Mouse (Mus musculus) liver (tissue): ENCODE data around the gene Vmn2r85.
"Not testable (repeated sequence)": the region's sequence is repeated elsewhere in the genome, so short reads cannot be mapped to it uniquely, and the experiment has no call there.

Experiments
- DNase-seq: peaks from one replicate; pipeline ENCODE4 v3.0.0-alpha.2; 2020; ENCODE audit warnings: mixed read lengths

Vmn2r85 gene

DNA sequence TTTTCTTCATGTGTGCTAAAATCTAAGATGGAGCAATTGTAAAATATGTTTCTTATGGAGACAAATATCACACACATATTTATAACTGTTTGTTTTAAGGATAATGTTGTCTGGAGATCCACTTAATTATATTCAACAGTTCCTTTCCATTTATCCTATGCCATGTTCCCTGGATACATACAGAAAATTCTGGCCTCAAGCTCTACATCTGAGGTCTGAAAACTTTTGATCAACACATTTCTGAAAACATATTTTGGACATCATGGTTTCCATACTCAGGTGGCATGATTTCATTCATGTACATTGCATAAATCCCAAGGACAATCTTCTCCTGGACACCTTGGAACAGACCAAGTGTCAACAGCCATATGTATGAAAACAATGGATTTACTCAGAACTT, at the start of gene Vmn2r85:
Gene Vmn2r85 (minus strand): TSS at position 101 of the 400 bp plus-strand sequence.
- not testable (repeated sequence) for DNase-seq

DNA sequence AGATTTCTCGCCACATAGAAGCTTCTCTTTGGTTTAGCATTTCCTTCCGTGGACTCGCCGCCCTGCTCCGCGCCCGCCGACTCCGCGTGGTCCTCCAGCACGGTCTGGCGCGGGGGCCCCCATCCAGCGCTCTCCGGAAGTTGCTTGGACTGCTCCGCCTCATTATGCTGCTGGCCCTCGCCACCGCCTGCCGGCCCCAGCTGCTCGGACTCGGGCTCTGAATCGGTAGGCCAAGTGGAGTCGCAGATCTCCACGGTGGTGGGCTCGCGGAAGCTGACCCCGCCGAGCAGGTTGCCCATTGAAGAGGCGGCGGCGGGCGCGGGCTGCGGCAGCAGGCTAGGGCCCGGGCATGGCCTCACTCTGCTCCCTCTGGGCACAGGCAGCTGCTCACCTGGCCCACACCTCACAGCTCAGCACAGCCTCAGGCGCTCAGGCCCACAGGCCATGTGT, 40.8 kb upstream of the Vmn2r85 start:
- DNase-seq = peak; percentile 39

DNA sequence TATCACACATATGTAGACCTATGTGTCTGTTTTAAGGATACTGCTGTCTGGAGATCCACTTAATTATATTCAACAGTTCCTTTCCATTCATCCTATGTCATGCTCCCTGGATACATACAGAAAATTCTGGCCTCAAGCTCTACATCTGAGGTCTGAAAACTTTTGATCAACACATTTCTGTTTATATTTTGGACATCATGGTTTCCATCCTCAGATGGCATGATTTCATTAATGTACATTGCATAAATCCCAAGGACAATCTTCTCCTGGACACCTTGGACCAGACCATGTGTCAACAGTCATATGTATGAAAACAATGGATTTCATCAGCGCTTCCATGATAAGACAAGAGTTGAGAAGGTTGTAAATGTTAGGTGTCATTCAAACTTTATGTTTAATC, 26.4 kb upstream of the Vmn2r85 start, which contains the start of gene Vmn2r86:
Gene Vmn2r86 (minus strand): TSS at position 101 of the 400 bp plus-strand sequence.
- not testable (repeated sequence) for DNase-seq

DNA sequence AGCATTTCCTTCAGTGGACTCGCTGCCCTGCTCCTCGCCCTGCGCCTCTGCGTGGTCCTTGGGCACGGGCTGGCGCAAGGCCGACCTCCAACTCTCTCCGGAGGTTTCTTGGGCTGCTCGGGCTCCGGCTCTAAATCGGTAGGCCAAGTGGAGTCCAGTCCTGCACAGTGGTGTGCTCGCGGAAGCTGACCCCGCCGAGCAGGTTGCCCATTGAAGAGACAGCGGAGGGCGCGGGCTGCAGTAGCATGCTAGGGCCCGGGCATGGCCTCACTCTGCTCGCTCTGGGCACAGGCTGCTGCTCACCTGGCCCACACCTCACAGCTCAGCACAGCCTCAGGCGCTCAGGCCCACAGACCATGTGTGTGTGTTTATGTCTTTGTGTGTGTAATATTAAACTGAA, 15.3 kb upstream of the Vmn2r85 start:
- DNase-seq = peak; percentile 2

DNA sequence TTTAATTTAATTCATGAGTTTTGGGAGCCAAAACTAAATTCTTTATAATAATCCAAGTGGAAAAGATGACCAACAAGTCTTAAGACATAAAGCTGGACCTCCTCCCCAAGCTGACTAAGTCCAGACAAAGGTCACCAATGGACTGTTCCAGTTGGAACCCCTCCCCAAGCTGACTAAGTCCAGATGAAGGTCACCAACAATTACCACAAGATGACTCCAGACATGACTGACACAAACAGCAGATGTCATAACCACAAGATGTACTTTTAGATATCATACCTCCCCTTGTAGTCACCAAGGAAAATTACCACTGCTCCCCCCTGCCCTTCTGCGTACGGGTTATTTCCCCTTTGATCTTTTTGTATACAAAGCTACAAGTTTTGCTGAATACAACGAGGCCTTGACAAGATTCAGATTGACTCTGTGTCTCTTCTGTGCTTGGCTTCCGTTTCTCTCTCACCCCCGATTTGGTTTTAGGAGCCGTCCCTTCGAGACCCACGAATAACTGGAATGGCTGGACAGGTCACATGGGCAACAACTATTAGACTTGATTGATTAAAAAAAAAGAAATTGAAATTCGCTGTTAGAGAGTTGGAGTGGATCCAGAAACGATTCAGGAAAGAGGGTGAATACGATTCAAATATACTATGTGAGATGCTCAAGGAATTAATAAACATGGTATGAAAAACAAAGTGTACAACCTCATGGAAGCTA, 4.8 kb upstream of the Vmn2r85 start:
- DNase-seq = not testable (repeated sequence)

DNA sequence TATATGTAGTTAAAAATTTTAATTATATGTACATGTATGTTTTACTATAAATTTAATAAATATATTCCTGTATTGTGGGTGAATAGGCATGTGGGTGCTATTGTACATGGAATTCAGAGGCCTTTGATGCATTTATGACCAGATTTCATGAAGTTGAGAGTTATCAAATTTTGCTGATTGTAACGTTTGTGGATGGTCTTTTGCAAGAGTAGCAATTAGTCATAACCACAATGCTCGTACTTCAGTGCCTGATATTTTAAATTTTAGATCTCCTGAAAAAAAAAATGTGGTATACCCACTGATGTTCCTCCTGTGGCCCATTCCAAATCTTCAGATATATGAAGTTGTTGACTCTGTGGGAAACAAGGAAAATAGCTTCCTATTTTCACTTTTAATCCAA, 7.1 kb downstream of the Vmn2r85 start:
- DNase-seq = not testable (repeated sequence)

DNA sequence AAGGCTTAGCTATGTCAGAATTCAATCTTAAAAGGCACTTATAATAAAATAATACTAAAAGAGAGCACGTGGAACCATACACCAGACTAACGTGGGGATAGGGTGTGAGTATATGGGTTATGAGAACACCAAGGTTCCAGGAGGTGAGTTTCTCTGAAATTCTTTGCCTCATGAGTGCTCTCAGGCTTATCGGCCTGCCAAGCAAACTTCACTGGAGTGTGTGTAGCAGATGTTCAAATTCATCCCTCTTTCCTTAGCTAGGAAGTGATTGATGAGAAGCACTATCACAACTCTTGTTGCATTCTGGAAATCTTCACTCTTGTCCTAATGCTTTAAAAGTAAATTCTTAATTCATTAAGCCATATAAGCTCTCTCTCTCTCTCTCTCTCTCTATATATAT, 9.1 kb downstream of the Vmn2r85 start:
- DNase-seq = no peak

DNA sequence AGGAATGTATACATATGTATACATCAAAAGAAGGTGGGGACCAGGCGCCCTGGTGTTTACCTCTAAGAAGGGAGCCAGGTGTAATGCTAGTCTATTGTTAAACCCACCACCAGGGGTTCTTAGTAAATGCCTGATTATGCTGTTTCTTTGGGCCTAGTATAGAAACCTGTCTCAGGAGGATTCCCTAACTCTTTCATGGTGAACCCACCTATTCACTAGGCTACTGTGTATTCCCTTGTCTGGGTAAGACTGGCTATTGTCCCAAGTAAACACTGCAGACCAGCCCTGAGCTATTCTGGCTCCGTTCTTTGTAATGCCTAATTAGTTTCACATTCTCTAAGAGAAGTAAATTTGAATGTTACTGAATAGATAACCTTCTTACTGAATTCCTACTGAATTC, 9.5 kb downstream of the Vmn2r85 start:
- DNase-seq = not testable (repeated sequence)

DNA sequence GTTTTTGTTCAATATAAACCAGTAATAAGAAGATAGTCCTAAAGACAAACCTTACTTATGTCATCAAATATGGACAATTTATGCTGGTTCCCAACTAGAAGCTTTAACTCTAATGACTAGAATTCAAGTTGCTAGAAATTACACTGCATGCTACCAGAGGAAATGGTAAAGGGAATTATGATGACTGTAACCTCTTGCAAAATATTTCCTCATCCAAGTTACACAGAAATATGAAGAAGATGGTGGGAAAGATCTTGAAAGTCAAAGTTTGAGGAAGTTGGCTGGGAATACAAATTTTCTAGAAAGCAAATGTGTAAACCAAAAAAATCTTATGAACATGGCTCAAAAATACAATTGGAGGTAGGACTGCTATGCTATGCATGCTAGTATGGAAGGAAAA, 13.2 kb downstream of the Vmn2r85 start:
- DNase-seq = not testable (repeated sequence)

DNA sequence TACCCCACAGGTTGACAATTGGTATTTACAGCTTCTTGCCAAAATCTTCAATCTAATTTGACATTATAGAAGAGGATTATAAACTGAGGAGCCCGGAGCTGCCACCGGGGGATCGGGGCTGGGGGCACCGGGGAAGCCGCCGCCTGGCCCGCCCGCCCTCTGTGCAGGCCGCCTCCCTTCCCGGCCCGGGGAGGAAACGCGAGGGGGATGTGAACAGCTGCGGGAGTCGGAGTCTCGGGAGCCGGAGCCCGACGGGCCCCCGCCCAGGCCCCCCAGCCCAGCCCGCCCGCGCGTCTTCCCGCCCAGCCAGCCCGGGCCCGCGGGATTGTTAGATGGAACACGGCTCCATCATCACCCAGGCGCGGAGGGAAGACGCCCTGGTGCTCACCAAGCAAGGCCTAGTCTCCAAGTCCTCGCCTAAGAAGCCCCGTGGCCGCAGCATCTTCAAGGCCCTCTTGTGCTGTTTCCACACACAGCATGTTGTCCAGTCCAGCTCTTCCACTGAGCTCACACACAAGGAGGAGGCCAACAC, 17.3 kb downstream of the Vmn2r85 start:
- not testable (repeated sequence) for DNase-seq

DNA sequence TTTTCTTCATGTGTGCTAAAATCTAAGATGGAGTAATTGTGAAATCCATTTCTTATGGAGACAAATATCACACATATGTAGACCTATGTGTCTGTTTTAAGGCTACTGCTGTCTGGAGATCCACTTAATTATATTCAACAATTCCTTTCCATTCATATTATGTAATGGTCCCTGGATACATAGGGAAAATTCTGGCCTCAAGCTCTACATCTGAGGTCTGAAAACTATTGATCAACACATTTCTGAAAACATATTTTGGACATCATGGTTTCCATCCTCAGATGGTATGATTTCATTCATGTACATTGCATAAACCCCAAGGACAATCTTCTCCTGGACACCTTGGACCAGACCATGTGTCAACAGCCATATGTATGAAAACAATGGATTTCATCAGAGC, 35.3 kb downstream of the Vmn2r85 start, which contains the start of gene Vmn2r84:
Gene Vmn2r84 (minus strand): TSS at position 101 of the 400 bp plus-strand sequence.
- DNase-seq = no peak

DNA sequence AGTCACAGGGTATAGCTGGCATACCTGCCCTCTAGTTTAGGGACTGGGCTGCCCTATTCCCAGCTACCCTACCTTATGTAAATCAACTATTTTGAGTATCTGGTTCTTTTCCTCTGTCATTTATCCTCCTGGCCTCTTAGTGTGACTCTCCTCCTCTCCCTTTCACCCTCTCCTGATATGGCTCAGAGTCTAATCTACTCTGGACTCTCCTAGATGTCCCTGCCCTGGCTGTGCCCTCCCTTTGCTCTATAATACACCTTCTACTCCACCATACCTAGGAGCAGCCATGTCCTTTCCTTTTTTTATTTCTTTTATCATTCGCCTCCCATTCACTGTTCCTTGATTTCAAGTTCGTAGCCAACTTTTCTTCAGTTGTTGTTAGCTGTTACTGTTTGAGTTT, 54.4 kb downstream of the Vmn2r85 start:
- DNase-seq = no peak

DNA sequence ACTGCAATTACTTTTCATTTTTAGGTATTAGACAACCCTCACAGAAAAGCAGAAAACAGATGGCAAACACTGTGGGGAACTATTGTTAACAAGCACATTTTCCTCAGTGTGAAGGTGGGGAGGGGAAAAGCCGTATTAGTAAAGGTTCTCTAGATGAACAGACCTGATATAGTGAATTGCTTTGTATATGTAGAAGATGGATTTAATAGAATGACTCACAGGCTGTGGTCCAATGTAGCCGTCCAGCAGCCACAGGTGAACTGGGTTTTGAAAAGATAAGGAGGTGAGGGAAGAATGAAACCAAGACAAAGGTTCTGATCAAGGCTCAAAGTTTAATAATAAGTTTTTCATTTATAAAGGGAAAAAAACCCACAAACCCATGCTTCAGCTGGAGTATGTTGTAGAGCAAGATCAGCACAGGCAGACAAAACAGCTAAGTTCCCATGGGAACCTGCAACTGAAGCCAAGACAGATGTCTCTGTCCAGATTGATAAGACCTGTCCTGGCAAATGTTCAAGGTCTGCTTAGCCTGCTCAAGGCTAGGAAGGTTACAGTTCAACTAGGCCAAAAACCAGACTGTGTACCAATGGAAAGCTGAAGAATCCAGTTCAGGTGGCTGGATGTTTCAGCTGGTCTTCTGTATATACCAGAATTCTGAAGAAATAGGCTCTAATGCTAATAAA, 56.9 kb downstream of the Vmn2r85 start:
- no peak for DNase-seq

DNA sequence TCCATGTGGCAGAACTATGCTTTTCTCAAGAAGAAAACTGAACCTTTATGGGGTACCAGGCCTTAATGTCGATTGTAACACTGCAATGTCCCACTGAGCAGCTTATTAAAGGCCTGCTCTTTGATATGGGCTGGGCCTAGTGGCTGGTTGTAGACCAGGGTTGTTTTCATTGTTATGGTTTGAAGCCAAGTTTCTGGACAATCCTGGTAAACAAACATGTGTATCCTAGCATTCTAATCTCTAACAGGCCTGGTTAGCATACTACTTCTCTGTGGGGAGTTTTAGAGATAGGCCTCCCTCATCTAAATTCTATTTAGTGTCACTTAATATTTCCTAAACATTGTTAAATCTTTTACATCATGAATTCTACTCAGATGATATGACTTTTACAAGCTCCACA, 57.9 kb downstream of the Vmn2r85 start:
- no peak for DNase-seq

DNA sequence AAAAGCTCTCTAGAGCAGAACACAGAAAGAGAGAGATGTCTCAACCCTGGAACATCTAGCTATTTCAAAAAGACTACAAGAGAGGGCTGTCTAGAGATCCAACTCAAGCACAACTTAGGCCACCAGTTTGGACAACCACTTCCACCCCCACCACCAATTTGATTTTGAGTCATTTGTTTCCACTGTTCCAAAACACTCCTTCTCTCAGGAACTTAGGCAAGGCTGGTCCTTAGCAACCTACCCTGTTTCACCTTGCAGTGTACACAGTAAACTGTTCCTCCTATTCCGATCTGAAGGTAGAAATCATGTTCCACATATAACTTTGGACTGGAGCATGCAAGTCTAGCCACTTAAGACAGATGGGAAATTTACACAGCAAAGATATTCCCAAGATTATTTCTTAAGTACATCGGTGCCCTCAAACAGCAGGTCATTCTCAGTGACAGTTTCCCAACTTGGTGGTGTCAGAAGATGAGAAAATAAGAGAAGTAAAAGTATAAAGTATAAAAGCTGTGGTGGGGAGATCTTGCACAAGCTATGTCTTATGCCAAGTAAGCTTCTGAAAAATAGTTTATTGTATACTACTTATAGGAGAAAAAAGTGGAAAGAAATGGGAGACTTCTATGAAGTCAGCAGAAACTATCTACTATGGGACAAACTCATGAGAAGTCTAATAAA, 59.4 kb downstream of the Vmn2r85 start:
- DNase-seq = no peak

DNA sequence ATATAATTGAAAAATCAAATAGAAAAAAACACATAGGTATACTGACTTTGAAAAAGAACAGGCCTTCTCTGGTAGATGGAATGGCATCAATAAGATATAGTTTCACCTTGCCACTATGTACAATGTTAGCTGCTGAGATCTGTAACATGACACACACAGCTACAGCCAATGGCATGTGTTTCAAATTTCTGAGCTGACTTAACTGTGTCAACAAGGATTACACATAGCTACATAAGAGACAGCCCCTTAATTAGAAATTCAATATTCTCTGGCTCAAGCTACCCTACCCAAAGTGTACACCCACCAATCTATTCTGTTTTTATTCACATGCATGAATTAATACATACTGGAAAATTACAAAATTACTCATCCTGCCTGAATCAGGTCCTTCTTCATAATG, 61.1 kb downstream of the Vmn2r85 start:
- DNase-seq = no peak

DNA sequence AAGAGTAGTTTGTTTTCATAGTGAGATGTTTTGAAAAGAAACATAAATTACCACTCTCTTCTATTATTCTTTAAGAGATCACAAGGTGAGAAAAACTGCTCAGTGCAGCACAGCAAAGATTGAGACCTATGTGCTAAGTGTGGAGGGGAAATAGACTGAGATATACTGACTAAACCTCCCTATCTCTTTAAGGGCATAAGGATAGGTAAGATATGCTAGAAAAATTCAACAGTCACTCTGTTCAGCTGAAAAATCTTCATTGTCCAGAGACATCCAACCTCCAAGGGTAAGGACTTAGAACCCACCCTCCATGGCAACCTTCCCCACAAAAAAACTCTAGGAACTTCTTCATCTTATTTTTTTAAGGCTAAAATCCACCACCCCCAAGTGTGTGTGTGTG, 64.7 kb downstream of the Vmn2r85 start:
- DNase-seq = no peak
